Mouse (Mus musculus): ENCODE data around the gene Hmgb4.

The Hmgb4 gene

GRCm38 (mm10) chr4:128260907-128261560 lies at the start of gene Hmgb4:
TSS of gene Hmgb4 (minus strand) at chr4:128260957.
- in situ Hi-C loops (cut with MboI, MseI), result no loop called here

GRCm38 (mm10) chr4:128306011-128306410 lies 45.3 kb upstream of the Hmgb4 start:
- in situ Hi-C loops (cut with MboI, MseI), result no loop called here

GRCm38 (mm10) chr4:128304049-128304448 lies 43.3 kb upstream of the Hmgb4 start:
- in situ Hi-C loops (cut with MboI, MseI), result no loop called here

- in situ Hi-C loops (cut with MboI, MseI), result no loop called here
These were observed 27.3 kb upstream of the Hmgb4 start for GRCm38 (mm10) chr4:128288095-128288494.

- in situ Hi-C loops (cut with MboI, MseI), result no loop called here
These were observed 24.3 kb upstream of the Hmgb4 start for GRCm38 (mm10) chr4:128285009-128285408.

- in situ Hi-C loops (cut with MboI, MseI), result no loop called here
These were observed 14.8 kb upstream of the Hmgb4 start for GRCm38 (mm10) chr4:128275586-128275985.

- in situ Hi-C loops (cut with MboI, MseI), result no loop called here
These were observed 14.4 kb upstream of the Hmgb4 start for GRCm38 (mm10) chr4:128275116-128275515.

- in situ Hi-C loops (cut with MboI, MseI), result no loop called here
These were observed 12.4 kb upstream of the Hmgb4 start for GRCm38 (mm10) chr4:128273146-128273545.

GRCm38 (mm10) chr4:128272501-128272900 lies 11.7 kb upstream of the Hmgb4 start:
- in situ Hi-C loops (cut with MboI, MseI), result no loop called here

GRCm38 (mm10) chr4:128270931-128271330 lies 10.2 kb upstream of the Hmgb4 start:
- in situ Hi-C loops (cut with MboI, MseI), result no loop called here

- in situ Hi-C loops (cut with MboI, MseI), result no loop called here
These were observed 9.4 kb upstream of the Hmgb4 start for GRCm38 (mm10) chr4:128270177-128270576.

GRCm38 (mm10) chr4:128269261-128269875 lies 8.6 kb upstream of the Hmgb4 start:
- in situ Hi-C loops (cut with MboI, MseI), result no loop called here

GRCm38 (mm10) chr4:128265341-128265740 lies 4.6 kb upstream of the Hmgb4 start:
- in situ Hi-C loops (cut with MboI, MseI), result no loop called here

- in situ Hi-C loops (cut with MboI, MseI), result no loop called here
These were observed 3.7 kb upstream of the Hmgb4 start for GRCm38 (mm10) chr4:128264491-128264890.

- in situ Hi-C loops (cut with MboI, MseI), result no loop called here
These were observed 1.5 kb downstream of the Hmgb4 start for GRCm38 (mm10) chr4:128259211-128259610.

GRCm38 (mm10) chr4:128248676-128249075 lies 12.1 kb downstream of the Hmgb4 start:
- in situ Hi-C loops (cut with MboI, MseI), result no loop called here

- in situ Hi-C loops (cut with MboI, MseI), result no loop called here
These were observed 15.6 kb downstream of the Hmgb4 start for GRCm38 (mm10) chr4:128245201-128245600.

GRCm38 (mm10) chr4:128241854-128242356 lies 18.9 kb downstream of the Hmgb4 start:
- in situ Hi-C loops (cut with MboI, MseI), result no loop called here

- in situ Hi-C loops (cut with MboI, MseI), result no loop called here
These were observed 19.5 kb downstream of the Hmgb4 start for GRCm38 (mm10) chr4:128241075-128241853.

- in situ Hi-C loops (cut with MboI, MseI), result no loop called here
These were observed 21.6 kb downstream of the Hmgb4 start for GRCm38 (mm10) chr4:128239113-128239512.

- in situ Hi-C loops (cut with MboI, MseI), result no loop called here
These were observed 27.3 kb downstream of the Hmgb4 start for GRCm38 (mm10) chr4:128233458-128233857.
